Mouse (Mus musculus) spleen, postnatal 0 days (tissue): ENCODE measurements around the gene Npff. TPM values are rescaled to one million over a fixed set of nuclear protein-coding genes. Genes with fewer than 3 reads are reported as not detected.

Experiments used
- polyA plus RNA-seq: library from polyadenylated mRNA; unstranded; fragments of >200 nt; fragmentation: Nextera tagmentation; extraction: Ambion mirVana; gene quantifications from 2 replicates; pipeline ENCODE4 v1.2.1, GENCODE M21; 2015

Gene Npff
- polyA plus RNA-seq = 1.6 and 2.4 TPM in 2 replicates

DNA sequence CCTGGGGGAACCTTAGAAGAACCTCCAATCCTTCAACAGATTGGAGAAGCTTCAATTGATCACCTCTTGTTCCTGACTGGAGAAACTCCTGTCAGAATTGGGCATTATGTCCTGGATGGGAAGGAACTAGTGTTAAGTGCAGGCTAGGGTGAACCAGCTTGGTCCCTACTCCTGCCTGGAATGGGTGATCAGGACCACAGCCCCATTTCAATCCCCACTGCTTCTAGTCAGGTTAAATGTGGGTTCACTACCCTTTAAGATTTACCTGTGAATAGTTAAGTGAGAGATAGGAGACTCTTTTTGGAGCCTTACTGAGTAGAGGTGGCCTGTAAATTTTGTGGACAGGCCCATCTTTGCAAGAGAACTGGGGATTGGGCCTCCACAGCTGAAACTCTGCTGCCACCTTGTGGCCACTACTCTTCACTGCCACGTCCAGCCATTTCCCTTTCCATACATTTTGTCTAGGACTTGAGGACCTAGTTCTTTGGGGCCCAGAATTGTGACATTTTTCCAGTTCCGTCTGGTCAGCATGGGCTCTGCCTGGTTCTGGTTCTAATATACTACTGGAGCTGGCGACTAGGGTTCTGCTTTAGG, at the start of gene Npff:
TSS of gene Npff (minus strand) at position 51 of the 594 bp plus-strand sequence.

GRCm38 (mm10) chr15:102517976-102518858, 6.5 kb downstream of the Npff start, which contains the start of gene Tarbp2:
Tarbp2 (plus strand) TSS chr15:102518192.

GRCm38 (mm10) chr15:102516728-102517404, 7.9 kb downstream of the Npff start, which contains the start of gene Map3k12:
Map3k12 (minus strand) TSS chr15:102517064.

GRCm38 (mm10) chr15:102503447-102503846, 21.3 kb downstream of the Npff start, which contains the start of gene Gm10337:
Gm10337 (plus strand) TSS chr15:102503722.

Other genes starting within 250 kb of the Npff start
- gene Mfsd5, start 245.5 kb downstream of the Npff start, polyA plus RNA-seq = 33.1 and 39.4 TPM in 2 replicates
- 21.9 and 25.0 TPM in 2 replicates for gene Espl1, start 228.7 kb downstream of the Npff start, polyA plus RNA-seq
- 257 and 291 TPM in 2 replicates for gene Pfdn5, start 198.8 kb downstream of the Npff start, polyA plus RNA-seq
- gene Myg1, start 193.2 kb downstream of the Npff start, polyA plus RNA-seq = 53.5 and 57.2 TPM in 2 replicates
- gene Aaas, start 174.2 kb downstream of the Npff start, polyA plus RNA-seq = 43.7 and 44.0 TPM in 2 replicates
- not detected in 2 replicates for gene Sp7, start 157.8 kb downstream of the Npff start, polyA plus RNA-seq
- gene Sp1, start 118.8 kb downstream of the Npff start, polyA plus RNA-seq = 7.2 and 8.2 TPM in 2 replicates
- 0.52 and 1.0 TPM in 2 replicates for gene Amhr2, start 79.6 kb downstream of the Npff start, polyA plus RNA-seq
- 179 and 189 TPM in 2 replicates for gene Prr13, start 65.9 kb downstream of the Npff start, polyA plus RNA-seq
- gene Pcbp2, start 54.4 kb downstream of the Npff start, polyA plus RNA-seq = 129 and 138 TPM in 2 replicates
- gene Gm10337, start 21.2 kb downstream of the Npff start, polyA plus RNA-seq = not detected in 2 replicates
- 2.1 and 2.6 TPM in 2 replicates for gene Map3k12, start 7.9 kb downstream of the Npff start, polyA plus RNA-seq
- gene Tarbp2, start 6.8 kb downstream of the Npff start, polyA plus RNA-seq = 34.0 and 36.9 TPM in 2 replicates
- 0.23 TPM in 1 of 2 replicates, not detected in the other for gene Gm28047, start 100.1 kb upstream of the Npff start, polyA plus RNA-seq
- 19.3 and 21.0 TPM in 2 replicates for gene Atf7, start 100.5 kb upstream of the Npff start, polyA plus RNA-seq
- gene Atp5g2, start 147.4 kb upstream of the Npff start, polyA plus RNA-seq = 55.7 and 56.8 TPM in 2 replicates
- 17.6 and 23.3 TPM in 2 replicates for gene Calcoco1, start 197.2 kb upstream of the Npff start, polyA plus RNA-seq